Mouse (Mus musculus): ENCODE measurements around the gene Ankrd13a. TPM values are rescaled to one million over a fixed set of nuclear protein-coding genes. Genes with fewer than 3 reads are reported as not detected.

Ankrd13a gene
- total RNA-seq, 2 experiments from 2014 or later: 351 to 379 TPM

GRCm38 (mm10) chr5:114764812-114765735 is 9.4 kb upstream of the Ankrd13a start:
- ATAC-seq (replicated peaks; ENCODE audit: low FRiP score, low TSS enrichment, poor library complexity, severe bottlenecking): peak; percentile 59; the same call in 1 of the 2 replicates

GRCm38 (mm10) chr5:114766686-114767085 is 7.8 kb upstream of the Ankrd13a start:
- ATAC-seq (replicated peaks; ENCODE audit: low FRiP score, low TSS enrichment, poor library complexity, severe bottlenecking): no peak

GRCm38 (mm10) chr5:114767185-114767584 is 7.3 kb upstream of the Ankrd13a start:
- ATAC-seq (replicated peaks; ENCODE audit: low FRiP score, low TSS enrichment, poor library complexity, severe bottlenecking): no peak

- ATAC-seq (replicated peaks; ENCODE audit: low FRiP score, low TSS enrichment, poor library complexity, severe bottlenecking): no peak
Measured at GRCm38 (mm10) chr5:114769786-114770185, 4.7 kb upstream of the Ankrd13a start.

- no peak for ATAC-seq (replicated peaks; ENCODE audit: low FRiP score, low TSS enrichment, poor library complexity, severe bottlenecking)
Measured at GRCm38 (mm10) chr5:114771796-114772195, 2.7 kb upstream of the Ankrd13a start.

GRCm38 (mm10) chr5:114772456-114773203 is 1.8 kb upstream of the Ankrd13a start:
- no peak for ATAC-seq (replicated peaks; ENCODE audit: low FRiP score, low TSS enrichment, poor library complexity, severe bottlenecking)

- peak; percentile 68 for ATAC-seq (replicated peaks; ENCODE audit: low FRiP score, low TSS enrichment, poor library complexity, severe bottlenecking)
Measured at GRCm38 (mm10) chr5:114773211-114773710, 1.2 kb upstream of the Ankrd13a start.

GRCm38 (mm10) chr5:114773780-114774179 is 697 bp upstream of the Ankrd13a start:
- no peak for ATAC-seq (replicated peaks; ENCODE audit: low FRiP score, low TSS enrichment, poor library complexity, severe bottlenecking)

GRCm38 (mm10) chr5:114775056-114775979 is 841 bp downstream of the Ankrd13a start, which contains the start of gene Git2:
Gene Git2, minus strand, starts transcription at chr5:114775517.
- no peak for ATAC-seq (replicated peaks; ENCODE audit: low FRiP score, low TSS enrichment, poor library complexity, severe bottlenecking)

- ATAC-seq (replicated peaks; ENCODE audit: low FRiP score, low TSS enrichment, poor library complexity, severe bottlenecking): no peak; the same call in 1 of the 2 replicates
Measured at GRCm38 (mm10) chr5:114776174-114776573, 1.7 kb downstream of the Ankrd13a start.

- ATAC-seq (replicated peaks; ENCODE audit: low FRiP score, low TSS enrichment, poor library complexity, severe bottlenecking): no peak
Measured at GRCm38 (mm10) chr5:114779956-114780489, 5.5 kb downstream of the Ankrd13a start.

GRCm38 (mm10) chr5:114780912-114781311 is 6.4 kb downstream of the Ankrd13a start:
- ATAC-seq (replicated peaks; ENCODE audit: low FRiP score, low TSS enrichment, poor library complexity, severe bottlenecking): no peak

GRCm38 (mm10) chr5:114782991-114783390 is 8.5 kb downstream of the Ankrd13a start:
- ATAC-seq (replicated peaks; ENCODE audit: low FRiP score, low TSS enrichment, poor library complexity, severe bottlenecking): no peak

GRCm38 (mm10) chr5:114783405-114784163 is 9.1 kb downstream of the Ankrd13a start:
- ATAC-seq (replicated peaks; ENCODE audit: low FRiP score, low TSS enrichment, poor library complexity, severe bottlenecking): peak; percentile 39

GRCm38 (mm10) chr5:114784622-114785165 is 10.2 kb downstream of the Ankrd13a start:
- ATAC-seq (replicated peaks; ENCODE audit: low FRiP score, low TSS enrichment, poor library complexity, severe bottlenecking): peak; percentile 71

- no peak for ATAC-seq (replicated peaks; ENCODE audit: low FRiP score, low TSS enrichment, poor library complexity, severe bottlenecking)
Measured at GRCm38 (mm10) chr5:114785196-114785595, 10.7 kb downstream of the Ankrd13a start.

GRCm38 (mm10) chr5:114793317-114793716 is 18.8 kb downstream of the Ankrd13a start:
- no peak for ATAC-seq (replicated peaks; ENCODE audit: low FRiP score, low TSS enrichment, poor library complexity, severe bottlenecking)

- no peak for ATAC-seq (replicated peaks; ENCODE audit: low FRiP score, low TSS enrichment, poor library complexity, severe bottlenecking)
Measured at GRCm38 (mm10) chr5:114794609-114795008, 20.1 kb downstream of the Ankrd13a start.
